In the genomic region with DNA sequence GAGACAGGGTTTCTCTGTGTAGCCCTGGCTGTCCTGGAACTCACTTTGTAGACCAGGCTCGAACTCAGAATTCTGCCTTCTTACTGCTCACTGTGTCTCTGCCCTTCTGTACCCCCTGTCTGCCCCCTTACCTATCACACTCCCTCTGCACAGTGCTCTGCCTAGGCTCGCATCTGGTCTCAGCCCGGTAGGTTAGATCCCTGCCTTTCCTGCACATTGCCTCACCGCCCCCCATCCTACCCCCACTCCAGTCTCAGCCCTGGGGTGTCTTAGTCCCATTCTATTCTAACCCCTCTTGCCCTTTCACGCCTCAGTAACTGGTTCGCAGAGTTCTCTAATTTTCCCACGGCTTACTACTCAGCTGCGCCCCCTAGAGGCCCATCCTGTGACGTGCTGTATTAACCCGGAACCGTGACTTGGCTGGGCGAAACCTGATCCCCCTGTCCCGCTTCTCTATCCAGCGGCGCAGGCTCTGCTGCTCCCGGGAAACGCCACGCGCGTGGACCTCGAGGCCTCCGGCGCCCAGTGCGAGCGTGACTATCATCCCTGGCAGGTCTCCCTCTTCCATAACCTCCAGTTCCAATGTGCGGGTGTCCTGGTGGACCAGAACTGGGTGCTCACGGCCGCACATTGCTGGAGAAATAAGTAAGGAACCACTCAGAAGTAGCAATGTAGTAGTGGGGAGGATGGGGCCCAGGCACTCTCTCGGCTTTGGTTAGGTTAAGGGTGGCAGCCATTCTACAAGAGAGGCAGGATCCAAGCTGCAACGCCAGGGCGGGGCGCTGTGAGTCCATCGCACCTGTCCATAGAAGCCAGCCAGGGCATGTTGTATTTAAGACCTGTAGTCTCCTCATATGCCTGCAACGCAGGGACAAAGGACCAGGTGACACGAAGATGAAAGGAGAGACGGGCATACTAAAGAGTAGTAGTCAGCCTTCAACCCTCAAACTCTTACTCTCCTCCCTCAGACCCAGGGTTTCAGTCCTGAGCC, we compare ENCODE assay signal across 8 mouse cellular contexts. TPM values are rescaled to one million over a fixed set of nuclear protein-coding genes. Genes with fewer than 3 reads are reported as not detected.
DNase-seq lines count a peak whose midpoint lies in the region; ATAC-seq and TF ChIP-seq lines count a peak whose summit lies in the region.

No protein-coding gene starts in this region.

- H3K27ac ChIP-seq in CH12.LX (ENCODE audit: insufficient read depth, low read depth), result no peak overlapping the region
- H3K27ac ChIP-seq in forebrain, embryonic 15.5 days (replicated peaks), result no peak overlapping the region
- H3K27ac ChIP-seq in layer of hippocampus, adult 2 months, result no peak overlapping the region

- TF ChIP-seq POLR2A in CH12.LX (IDR thresholded peaks at IDR 0.05; ENCODE audit: low read depth, low read length), result no peak

- no peaks in the 10 kb centered on the region for H3K36me3 ChIP-seq in CH12.LX (replicated peaks in 1 of 2; ENCODE audit: control insufficient read depth in 1 of 2, insufficient read depth in 1 of 2, low read length in 1 of 2)
- H3K36me3 ChIP-seq in forebrain, embryonic 15.5 days, result no peaks in the 10 kb centered on the region

- ATAC-seq in forebrain, embryonic 15.5 days (replicated peaks), result peak; percentile 59

- peak; percentile 8 for TF ChIP-seq RAD21 in CH12.LX (IDR thresholded peaks at IDR 0.05; ENCODE audit: low read depth, low read length)

- H3K9me3 ChIP-seq in CH12.LX (replicated peaks; ENCODE audit: low read length), result no peaks in the 10 kb centered on the region
- H3K9me3 ChIP-seq in forebrain, embryonic 15.5 days, result no peaks in the 10 kb centered on the region

- no peak for TF ChIP-seq EP300 in CH12.LX (IDR thresholded peaks at IDR 0.05; ENCODE audit: low read length)

- in situ Hi-C loops in CH12.LX (cut with MboI; ENCODE audit: low pct_ligation_motif_present, low pct_unique_long_range_greater_than_20kb, low sequenced_read_pairs), result loop anchor here (5.0 to 25.0 kb wide), 2 partner anchors 100 to 295 kb away; a partner anchor contains a TSS

- peak; percentile 64 for DNase-seq in CH12.LX (ENCODE audit: extremely low read depth)
- DNase-seq in c-Kit-negative CD71-positive TER-119-positive erythroid progenitor cells, embryonic 14.5 days (ENCODE audit: low read depth, low spot score), result peak; percentile 24
- DNase-seq in heart, postnatal 4 days, result peak; percentile 86
- peak; percentile 42 to 76 for DNase-seq in layer of hippocampus, adult 2 months (ENCODE audit: low spot score in 2 of 2)
- DNase-seq in lung, postnatal 10 days, result peak; percentile 84
- DNase-seq in retina, adult 2 months (ENCODE audit: low read depth, low spot score), result peak; percentile 9
- peak; percentile 87 for DNase-seq in thymus, postnatal 4 days

- H3K4me3 ChIP-seq in CH12.LX (replicated peaks in 1 of 3; ENCODE audit: low read depth in 2 of 3, low read length in 2 of 3, poor library complexity in 1 of 3), result peak overlapping the region in 1 of 3 experiments; percentile 41
- peak overlapping the region; percentile 34 for H3K4me3 ChIP-seq in forebrain, embryonic 15.5 days
- H3K4me3 ChIP-seq in layer of hippocampus, adult 2 months, result peak overlapping the region; percentile 19; the same call in 1 of the 2 replicates

- H3K4me2 ChIP-seq in CH12.LX (ENCODE audit: insufficient read depth, low read depth, poor library complexity, severe bottlenecking), result peak overlapping the region; percentile 60
- H3K4me2 ChIP-seq in forebrain, embryonic 15.5 days (replicated peaks), result peak overlapping the region; percentile 69

- no peaks in the 10 kb centered on the region for H3K79me2 ChIP-seq in CH12.LX (replicated peaks; ENCODE audit: control insufficient read depth, extremely low read depth, insufficient read depth, poor library complexity, severe bottlenecking)

- TF ChIP-seq CTCF in CH12.LX (conservative IDR thresholded peaks at IDR 0.05 in 1 of 2, IDR thresholded peaks at IDR 0.05 in 1 of 2; ENCODE audit: low read depth in 2 of 2, low read length in 2 of 2), result peak; percentile 44 to 80; a peak in 3 of 4 replicates
- TF ChIP-seq CTCF in layer of hippocampus, adult 2 months (conservative IDR thresholded peaks at IDR 0.05), result peak; percentile 81

- WGBS in forebrain, embryonic 15.5 days, result 7% methylated on average over 36 of the region's 36 CpGs

- dilution Hi-C loops in CH12.LX (cut with MboI; ENCODE audit: extremely low pct_ligation_motif_present, extremely low pct_unique_long_range_greater_than_20kb, low sequenced_read_pairs), result no loop called here

- H3K27me3 ChIP-seq in CH12.LX (replicated peaks), result peaks cover 87% of the 10 kb centered on the region
- H3K27me3 ChIP-seq in forebrain, embryonic 15.5 days, result 0 out of 2 replicates have a peak, but pooled peaks cover 4% of the 10 kb centered on the region

- H3K9ac ChIP-seq in CH12.LX (ENCODE audit: insufficient read depth, low read depth), result no peak overlapping the region
- peak overlapping the region; percentile 43; the same call in 1 of the 2 replicates for H3K9ac ChIP-seq in forebrain, embryonic 15.5 days (replicated peaks)

- peaks cover 5 to 7% of the 10 kb centered on the region in 2 experiments; a peak in 1 of 4 replicates for H3K4me1 ChIP-seq in CH12.LX (ENCODE audit: control insufficient read depth in 1 of 2, insufficient read depth in 2 of 2)
- peaks cover 5% of the 10 kb centered on the region for H3K4me1 ChIP-seq in forebrain, embryonic 15.5 days

TF ChIP-seq in CH12.LX, 34 proteins besides CTCF, POLR2A, EP300 and RAD21:
- peak; percentile 43 for TF ChIP-seq SMC3 (IDR thresholded peaks at IDR 0.05; ENCODE audit: low read depth, low read length)
- TF ChIP-seq GABPA (IDR thresholded peaks at IDR 0.05; ENCODE audit: insufficient replicate concordance, low read depth, low read length), result no peak
- no peak for TF ChIP-seq ZMIZ1 (IDR thresholded peaks at IDR 0.05; ENCODE audit: low read depth, low read length)
- TF ChIP-seq ELF1 (IDR thresholded peaks at IDR 0.05; ENCODE audit: low read depth, low read length), result peak; percentile 86
- 0 out of 2 replicates have a peak, but pooled peaks have one; percentile 17 for TF ChIP-seq TCF12 (IDR thresholded peaks at IDR 0.05; ENCODE audit: low read depth, low read length)

RNA-seq across cellular contexts. Expression of a gene that starts 1.7 kb away (rescaled TPM):
- total RNA-seq in CH12.LX (2012; rRNA removed), result not detected in 2 replicates
- total RNA-seq in CH12.LX (2014; rRNA removed), result not detected in 2 replicates
- polyA plus RNA-seq in CH12.LX (2012; ENCODE audit: insufficient read length, low read depth), result not detected in 2 replicates
- polyA plus RNA-seq in forebrain, embryonic 15.5 days (2015; fragmentation: Nextera tagmentation; extraction: Ambion mirVana), result 0.17 and 0.36 TPM in 2 replicates
- total RNA-seq in heart, postnatal 4 days (2021), result not detected
- 1 to 10 TPM; 1.5 to 1.7 TPM for total RNA-seq in layer of hippocampus, adult 2 months (2021)

RNA-seq across cellular contexts. Expression of a gene that starts 8.2 kb away (rescaled TPM):
- total RNA-seq in CH12.LX (2012; rRNA removed) (not detected in 2 replicates), CH12.LX (2014; rRNA removed) (not detected in 2 replicates)
- polyA plus RNA-seq in CH12.LX (2012; ENCODE audit: insufficient read length, low read depth), result not detected in 2 replicates
- polyA plus RNA-seq in forebrain, embryonic 15.5 days (2015; fragmentation: Nextera tagmentation; extraction: Ambion mirVana), result not detected in 2 replicates
- not detected for total RNA-seq in heart, postnatal 4 days (2021)
- not detected for total RNA-seq in layer of hippocampus, adult 2 months (2021)

RNA-seq across cellular contexts. Expression of a gene that starts 9.1 kb away (rescaled TPM):
- total RNA-seq in CH12.LX (2012; rRNA removed) (0.08 TPM in 1 of 2 replicates, not detected in the other), CH12.LX (2014; rRNA removed) (not detected in 2 replicates)
- not detected in 2 replicates for polyA plus RNA-seq in CH12.LX (2012; ENCODE audit: insufficient read length, low read depth)
- not detected in 2 replicates for polyA plus RNA-seq in forebrain, embryonic 15.5 days (2015; fragmentation: Nextera tagmentation; extraction: Ambion mirVana)
- not detected for total RNA-seq in heart, postnatal 4 days (2021)
- total RNA-seq in layer of hippocampus, adult 2 months (2021), result not detected

RNA-seq across cellular contexts. Expression of a gene that starts 13.9 kb away (rescaled TPM):
- total RNA-seq in CH12.LX (2012; rRNA removed) (not detected in 2 replicates), CH12.LX (2014; rRNA removed) (not detected in 2 replicates)
- polyA plus RNA-seq in CH12.LX (2012; ENCODE audit: insufficient read length, low read depth), result not detected in 2 replicates
- not detected in 2 replicates for polyA plus RNA-seq in forebrain, embryonic 15.5 days (2015; fragmentation: Nextera tagmentation; extraction: Ambion mirVana)
- not detected for total RNA-seq in heart, postnatal 4 days (2021)
- not detected for total RNA-seq in layer of hippocampus, adult 2 months (2021)

RNA-seq across cellular contexts. Expression of a gene that starts 14.8 kb away (rescaled TPM):
- total RNA-seq in CH12.LX (2012; rRNA removed) (43.5 and 51.2 TPM in 2 replicates), CH12.LX (2014; rRNA removed) (2.3 and 5.5 TPM in 2 replicates)
- polyA plus RNA-seq in CH12.LX (2012; ENCODE audit: insufficient read length, low read depth), result 5.0 and 5.3 TPM in 2 replicates
- polyA plus RNA-seq in forebrain, embryonic 15.5 days (2015; fragmentation: Nextera tagmentation; extraction: Ambion mirVana), result 4.8 and 6.4 TPM in 2 replicates
- 10 to 100 TPM; 10.6 to 17.4 TPM for total RNA-seq in heart, postnatal 4 days (2021)
- 10 to 100 TPM; 25.2 to 27.6 TPM for total RNA-seq in layer of hippocampus, adult 2 months (2021)

Comparison
In these comparisons a context has a peak if more than half of its experiments do, and no peak if none do; other contexts are left out.
1. DNase-seq: peak in every context shown above with its lines; median percentile 87 in thymus, postnatal 4 days; 86 in heart, postnatal 4 days; 84 in lung, postnatal 10 days; 64 in CH12.LX; 59 in layer of hippocampus, adult 2 months; 24 in c-Kit-negative CD71-positive TER-119-positive erythroid progenitor cells, embryonic 14.5 days; 9 in retina, adult 2 months.